ENCODE assay signal across 19 mouse cellular contexts in genomic region chr7:134620006-134620405, GRCm38 (mm10).
"Had no signal": no experiment of that assay in that cellular context is flagged by ENCODE, and none has a peak within 500 bp of the region (broad histone marks: within the 10 kb centered on the region; RNA-seq: fewer than 3 reads in every experiment).

No protein-coding gene starts in this region.

- H3K27ac ChIP-seq: liver, embryonic 15.5 days; lung, embryonic 15.5 days; macrophage; midbrain, embryonic 13.5 days; midbrain, embryonic 15.5 days; neural tube, embryonic 13.5 days; neural tube, embryonic 15.5 days had no signal

- ATAC-seq: liver, postnatal 0 days; midbrain, embryonic 13.5 days; midbrain, embryonic 15.5 days had no signal

- H3K36me3 ChIP-seq: liver, embryonic 15.5 days; lung, embryonic 15.5 days; midbrain, embryonic 13.5 days; midbrain, embryonic 15.5 days; neural tube, embryonic 13.5 days; neural tube, embryonic 15.5 days had no signal

- H3K9me3 ChIP-seq: liver, embryonic 15.5 days; lung, embryonic 15.5 days; midbrain, embryonic 13.5 days; midbrain, embryonic 15.5 days; neural tube, embryonic 13.5 days; neural tube, embryonic 15.5 days had no signal

- H3K4me3 ChIP-seq: liver, embryonic 15.5 days; lung, embryonic 15.5 days; megakaryocyte, embryonic 14.5 days; midbrain, embryonic 13.5 days; midbrain, embryonic 15.5 days; neural tube, embryonic 13.5 days; neural tube, embryonic 15.5 days had no signal

- H3K4me1 ChIP-seq: liver, embryonic 15.5 days; lung, embryonic 15.5 days; megakaryocyte, embryonic 14.5 days; midbrain, embryonic 13.5 days; midbrain, embryonic 15.5 days; neural tube, embryonic 15.5 days had no signal

- H3K4me2 ChIP-seq: liver, embryonic 15.5 days; lung, embryonic 15.5 days; midbrain, embryonic 11.5 days; midbrain, embryonic 13.5 days; midbrain, embryonic 15.5 days; neural tube, embryonic 13.5 days; neural tube, embryonic 15.5 days had no signal

- H3K9ac ChIP-seq: liver, embryonic 15.5 days; liver, postnatal 0 days; lung, embryonic 15.5 days; midbrain, embryonic 13.5 days; midbrain, embryonic 15.5 days; neural tube, embryonic 13.5 days; neural tube, embryonic 15.5 days had no signal

- H3K27me3 ChIP-seq: liver, embryonic 15.5 days; lung, embryonic 15.5 days; midbrain, embryonic 13.5 days; midbrain, embryonic 15.5 days; neural tube, embryonic 13.5 days; neural tube, embryonic 15.5 days had no signal

- DNase-seq: liver, postnatal 0 days; lung, adult 2 months; lung, postnatal 10 days; right cerebral cortex, adult 18-20 months; right cerebral cortex, postnatal 25 days; right cerebral cortex, postnatal 4 days; spleen, adult 18-20 months; thymus, adult 18-20 months; thymus, postnatal 14 days; thymus, postnatal 36 days had no signal
